Mouse (Mus musculus) spleen, postnatal 10 days (tissue): ENCODE results near the gene Smarcc1.
"Not testable (repeated sequence)": the region's sequence is repeated elsewhere in the genome, so short reads cannot be mapped to it uniquely, and the experiment has no call there.

Source experiments
- DNase-seq, 2 experiments: peaks; one replicate each; pipeline ENCODE4 v3.0.0; 2021 to 2022; ENCODE audit warnings: low spot score in 2 of 2

The Smarcc1 gene

GRCm38 (mm10) chr9:110131525-110132197 is 14.2 kb downstream of the Smarcc1 start:
- peak; percentile 98 to 100 for DNase-seq

- peak in 1 of 2 experiments; percentile 74 for DNase-seq
Measured at GRCm38 (mm10) chr9:110132201-110132605, 14.7 kb downstream of the Smarcc1 start.

GRCm38 (mm10) chr9:110132921-110133320 is 15.4 kb downstream of the Smarcc1 start:
- DNase-seq = no peak

GRCm38 (mm10) chr9:110134176-110134575 is 16.7 kb downstream of the Smarcc1 start:
- DNase-seq = peak in 1 of 2 experiments; percentile 25

- no peak for DNase-seq
Measured at GRCm38 (mm10) chr9:110139119-110139518, 21.6 kb downstream of the Smarcc1 start.

- DNase-seq = no peak
Measured at GRCm38 (mm10) chr9:110142097-110142496, 24.6 kb downstream of the Smarcc1 start.

GRCm38 (mm10) chr9:110148598-110148997 is 31.1 kb downstream of the Smarcc1 start:
- DNase-seq = no peak

GRCm38 (mm10) chr9:110159036-110159435 is 41.5 kb downstream of the Smarcc1 start:
- DNase-seq = no peak

- DNase-seq = not testable (repeated sequence)
Measured at GRCm38 (mm10) chr9:110160486-110160885, 43.0 kb downstream of the Smarcc1 start.

- DNase-seq = no peak
Measured at GRCm38 (mm10) chr9:110162441-110162840, 44.9 kb downstream of the Smarcc1 start.

- DNase-seq = no peak
Measured at GRCm38 (mm10) chr9:110163071-110163470, 45.6 kb downstream of the Smarcc1 start.

- DNase-seq = no peak
Measured at GRCm38 (mm10) chr9:110170858-110171257, 53.4 kb downstream of the Smarcc1 start.

GRCm38 (mm10) chr9:110199870-110200269 is 82.4 kb downstream of the Smarcc1 start:
- no peak for DNase-seq

GRCm38 (mm10) chr9:110205526-110206404 is 88.3 kb downstream of the Smarcc1 start:
- DNase-seq = no peak

- DNase-seq = no peak
Measured at GRCm38 (mm10) chr9:110206437-110206836, 88.9 kb downstream of the Smarcc1 start.

GRCm38 (mm10) chr9:110208265-110208664 is 90.8 kb downstream of the Smarcc1 start:
- no peak for DNase-seq

- DNase-seq = no peak
Measured at GRCm38 (mm10) chr9:110208967-110209366, 91.5 kb downstream of the Smarcc1 start.

GRCm38 (mm10) chr9:110224273-110224672 is 106.8 kb downstream of the Smarcc1 start:
- DNase-seq = no peak

- no peak for DNase-seq
Measured at GRCm38 (mm10) chr9:110226191-110226590, 108.7 kb downstream of the Smarcc1 start.

- DNase-seq = no peak
Measured at GRCm38 (mm10) chr9:110228671-110229070, 111.2 kb downstream of the Smarcc1 start.

GRCm38 (mm10) chr9:110229112-110229511 is 111.6 kb downstream of the Smarcc1 start:
- no peak for DNase-seq

- no peak for DNase-seq
Measured at GRCm38 (mm10) chr9:110229566-110230248, 112.2 kb downstream of the Smarcc1 start.
